Comparison of ENCODE assay signal across 25 mouse cellular contexts in genomic region chr9:83405150-83405549, GRCm38 (mm10).
"Had no signal": no experiment of that assay in that cellular context is flagged by ENCODE, and none has a peak within 500 bp of the region (broad histone marks: within the 10 kb centered on the region; RNA-seq: fewer than 3 reads in every experiment).

No protein-coding gene starts in this region.

- H3K27ac ChIP-seq: heart, embryonic 10.5 days; heart, embryonic 13.5 days; heart, embryonic 15.5 days; hindbrain, embryonic 13.5 days; hindbrain, embryonic 15.5 days; hindbrain, postnatal 0 days; kidney, embryonic 15.5 days; kidney, postnatal 0 days; limb, embryonic 13.5 days; limb, embryonic 15.5 days had no signal

- H3K4me2 ChIP-seq: heart, embryonic 13.5 days; heart, embryonic 15.5 days; hindbrain, embryonic 13.5 days; hindbrain, embryonic 15.5 days; kidney, embryonic 15.5 days; limb, embryonic 13.5 days; limb, embryonic 15.5 days had no signal

- H3K4me3 ChIP-seq: heart, embryonic 10.5 days; heart, embryonic 13.5 days; heart, embryonic 15.5 days; hindbrain, embryonic 13.5 days; hindbrain, embryonic 15.5 days; kidney, embryonic 15.5 days; limb, embryonic 13.5 days; limb, embryonic 15.5 days had no signal

- H3K4me1 ChIP-seq: heart, embryonic 10.5 days; heart, embryonic 13.5 days; heart, embryonic 15.5 days; hindbrain, embryonic 13.5 days; hindbrain, embryonic 15.5 days; kidney, embryonic 15.5 days; limb, embryonic 13.5 days; limb, embryonic 15.5 days had no signal

- H3K27me3 ChIP-seq: heart, embryonic 13.5 days; heart, embryonic 15.5 days; hindbrain, embryonic 13.5 days; hindbrain, embryonic 15.5 days; kidney, embryonic 15.5 days; limb, embryonic 13.5 days; limb, embryonic 15.5 days had no signal

- H3K9ac ChIP-seq: forebrain, postnatal 0 days; heart, embryonic 13.5 days; heart, embryonic 15.5 days; hindbrain, embryonic 13.5 days; hindbrain, embryonic 15.5 days; kidney, embryonic 15.5 days; limb, embryonic 13.5 days; limb, embryonic 15.5 days had no signal

- H3K9me3 ChIP-seq: heart, embryonic 10.5 days; heart, embryonic 13.5 days; heart, embryonic 15.5 days; hindbrain, embryonic 15.5 days; kidney, embryonic 15.5 days; limb, embryonic 13.5 days; limb, embryonic 15.5 days had no signal

- DNase-seq: forebrain, postnatal 0 days; gastrocnemius, postnatal 14 days; gastrocnemius, postnatal 36 days; heart, adult 18-20 months; heart, postnatal 14 days; heart, postnatal 36 days; kidney, adult 11 months; kidney, adult 2 months; kidney, adult 9 months; kidney, postnatal 14 days; kidney, postnatal 36 days; layer of hippocampus, adult 9-11 months; layer of hippocampus, postnatal 36 days; left cerebral cortex, postnatal 4 days had no signal

- ATAC-seq: forebrain, postnatal 0 days; hindbrain, postnatal 0 days; intestine, embryonic 16.5 days had no signal

- H3K36me3 ChIP-seq: heart, embryonic 15.5 days had no signal
